Mouse (Mus musculus) liver, embryonic 15.5 days (tissue): Measurements from ENCODE around the gene Ubc. TPM values are rescaled to one million over a fixed set of nuclear protein-coding genes. Genes with fewer than 3 reads are reported as not detected.

Experiments
- ATAC-seq: fragments of 200-750 bp; cut with Nextera tagmentation; 2 replicates; pipeline ENCODE4 v1.8.0; 2017; ENCODE audit warnings: moderate number of reproducible peaks, mild to moderate bottlenecking, moderate library complexity; ENCODE audit not compliant: insufficient read depth
- H3K27ac ChIP-seq: fragments of 300-500 bp; sonication (generic); replicated peaks from 2 replicates; pipeline ENCODE4 v1.5.1; 2015; ENCODE audit warnings: mild to moderate bottlenecking, inconsistent platforms
- H3K27me3 ChIP-seq: fragments of 300-500 bp; sonication (generic); 2 replicates; pipeline ENCODE4 v1.6.1; 2015; ENCODE audit warnings: mild to moderate bottlenecking, inconsistent platforms
- H3K36me3 ChIP-seq: fragments of 300-500 bp; sonication (generic); replicated peaks from 2 replicates; pipeline ENCODE4 v1.6.1; 2015; ENCODE audit warnings: moderate library complexity, mild to moderate bottlenecking, inconsistent platforms
- H3K4me1 ChIP-seq: fragments of 300-500 bp; sonication (generic); replicated peaks from 2 replicates; pipeline ENCODE4 v1.6.1; 2015; ENCODE audit warnings: inconsistent platforms
- H3K4me2 ChIP-seq: fragments of 300-500 bp; sonication (generic); 2 replicates; pipeline ENCODE4 v1.6.1; 2015; ENCODE audit warnings: moderate library complexity, mild to moderate bottlenecking, inconsistent platforms
- H3K4me3 ChIP-seq: fragments of 300-500 bp; sonication (generic); replicated peaks from 2 replicates; pipeline ENCODE4 v1.5.1; 2015; ENCODE audit warnings: mild to moderate bottlenecking, inconsistent platforms
- H3K9ac ChIP-seq: fragments of 300-500 bp; sonication (generic); 2 replicates; pipeline ENCODE4 v1.6.1; 2015; ENCODE audit warnings: moderate library complexity, mild to moderate bottlenecking, inconsistent platforms
- H3K9me3 ChIP-seq: fragments of 300-500 bp; sonication (generic); replicated peaks from 2 replicates; pipeline ENCODE4 v1.6.1; 2016; ENCODE audit warnings: inconsistent platforms
- WGBS: fragments of 180-500 bp; shearing (Covaris S2); methylation state at CpG from one replicate; pipeline ENCODE4 v1.1.7; 2015; ENCODE audit warnings: mixed read lengths; ENCODE audit not compliant: insufficient replicate concordance; 5-methylcytosine and 5-hydroxymethylcytosine counted together
- polyA plus RNA-seq: library from polyadenylated mRNA; unstranded; fragments of >200 nt; fragmentation: Nextera tagmentation; extraction: Ambion mirVana; gene quantifications from 2 replicates; pipeline ENCODE4 v1.2.1, GENCODE M21; 2015

Ubc gene
- polyA plus RNA-seq, 1 experiment from 2014 or later = 563 TPM

DNA sequence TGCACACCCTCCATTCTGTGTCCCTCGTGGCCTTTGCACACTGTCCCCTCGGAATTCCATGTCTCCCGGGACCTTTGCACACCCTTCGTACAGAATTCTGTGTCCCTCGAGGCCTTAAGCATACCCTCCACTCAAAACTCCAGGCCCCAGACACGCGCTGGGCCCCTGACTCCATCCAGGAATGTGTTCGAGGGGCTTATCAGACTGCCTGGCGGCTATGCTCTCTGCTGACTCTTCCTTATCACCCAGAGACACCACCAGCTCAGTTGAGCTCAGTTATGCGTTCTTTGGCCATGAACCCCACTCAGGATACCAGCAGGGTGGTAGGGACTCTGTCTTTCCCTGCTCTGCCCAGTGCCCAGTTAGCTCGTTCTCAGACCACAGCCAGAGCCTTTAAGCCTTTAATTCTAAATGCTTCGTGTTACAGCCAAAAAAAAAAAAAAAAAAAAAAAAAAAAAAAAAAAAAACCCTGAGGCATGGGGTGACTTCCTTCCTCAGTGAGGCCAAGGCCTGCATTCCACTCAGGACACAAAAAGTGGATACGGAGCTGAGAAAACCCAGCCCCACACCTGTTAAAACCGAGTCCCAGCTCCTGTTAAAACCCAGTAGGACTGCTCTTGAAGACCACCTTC lies 48.4 kb downstream of the Ubc start:
- Histone ChIP-seq H3K27ac (peak overlapping the region; percentile 93), H3K36me3 (0 out of 2 replicates have a peak, but pooled peaks cover 9% of the 10 kb centered on the region), H3K9ac (peak overlapping the region; percentile 85), H3K27me3 (no peaks in the 10 kb centered on the region), H3K4me1 (peaks cover 64% of the 10 kb centered on the region), H3K4me3 (peak overlapping the region; percentile 89), H3K9me3 (no peaks in the 10 kb centered on the region), H3K4me2 (peak overlapping the region; percentile 93)
- peak; percentile 81 for ATAC-seq
- 9% methylated on average over 14 of the region's 14 CpGs for WGBS

DNA sequence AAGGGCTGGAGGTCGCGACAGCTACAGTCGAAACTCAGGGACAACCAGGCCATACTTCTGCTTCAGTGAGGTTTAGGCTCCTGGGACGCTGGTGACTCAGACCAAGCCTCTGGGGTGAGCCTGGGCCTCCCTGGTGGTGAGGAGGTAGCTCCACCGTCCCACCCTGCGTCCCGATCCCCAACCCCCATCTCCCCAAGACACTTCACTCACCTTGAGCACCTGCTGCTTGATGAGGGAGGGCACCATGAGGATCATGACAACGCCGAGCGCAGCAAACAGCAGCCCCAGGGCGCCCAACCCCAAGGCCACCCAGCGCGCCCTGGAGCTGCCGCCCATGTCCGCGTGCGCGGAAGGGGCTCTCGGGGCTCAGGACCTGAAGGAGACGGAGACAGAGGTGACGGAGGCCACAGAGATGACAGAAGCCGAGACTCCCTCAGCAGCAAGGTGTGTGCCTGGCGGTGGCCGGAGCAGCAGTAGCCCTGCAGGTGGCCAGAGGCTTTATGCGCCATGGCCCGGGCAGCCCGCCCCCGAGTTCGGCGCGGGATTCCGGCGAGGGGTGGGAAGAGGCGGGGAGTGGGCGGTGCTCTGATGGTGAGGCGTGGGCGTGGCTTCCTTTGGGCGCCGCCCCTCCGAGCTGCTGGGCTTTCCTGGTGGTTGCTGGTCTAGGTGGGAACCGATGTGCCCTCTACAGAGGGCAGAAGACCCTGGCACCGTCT lies 49.3 kb downstream of the Ubc start, which contains the start of gene Scarb1:
Scarb1 (minus strand) TSS at position 548 of the 716 bp plus-strand sequence.
- WGBS = 0% methylated on average over 42 of the region's 42 CpGs
- Histone ChIP-seq H3K4me3 (peak within 1 kb of the TSS; percentile 89), H3K36me3 (0 out of 2 replicates have a peak, but pooled peaks cover 10% of the 10 kb centered on the region), H3K9me3 (no peaks in the 10 kb centered on the region), H3K9ac (peak within 1 kb of the TSS; percentile 85), H3K4me2 (peak within 1 kb of the TSS; percentile 93), H3K27me3 (no peaks in the 10 kb centered on the region), H3K27ac (peak within 1 kb of the TSS; percentile 93), H3K4me1 (peaks cover 66% of the 10 kb centered on the region)
- ATAC-seq = peak; percentile 82

DNA sequence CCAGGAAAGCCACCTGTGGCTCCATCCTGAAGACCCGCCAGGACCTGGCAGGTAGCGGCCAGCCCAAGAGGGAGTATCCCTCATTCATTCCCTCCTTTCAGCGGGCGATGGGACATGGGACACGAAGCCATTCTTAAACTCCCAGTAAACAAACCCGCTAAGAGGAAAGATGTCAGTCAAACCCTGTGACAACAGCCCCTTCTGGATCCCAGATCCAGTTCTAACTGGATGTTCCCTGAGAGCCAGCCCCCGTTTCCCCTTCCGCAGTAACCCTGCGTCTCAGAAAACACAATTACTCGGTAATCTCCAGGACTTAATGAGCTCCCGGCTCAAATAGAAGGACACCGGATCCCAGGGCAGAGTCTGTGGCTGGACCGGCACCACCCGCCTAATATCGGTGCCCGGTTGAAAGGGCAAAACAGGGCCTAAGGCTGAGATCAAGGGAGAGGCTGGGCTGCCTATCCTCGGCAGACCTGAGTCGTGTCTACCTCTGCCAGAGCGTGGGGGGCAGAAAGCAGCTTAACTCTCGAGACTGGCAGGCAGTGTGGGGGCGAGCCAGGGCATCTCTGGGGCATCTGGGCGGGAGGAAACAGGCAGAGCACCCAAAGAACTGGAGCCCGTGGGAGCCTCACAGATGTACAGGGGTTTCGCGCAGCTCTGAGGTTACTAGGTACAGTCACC lies 50.0 kb downstream of the Ubc start:
- H3K4me1 ChIP-seq = peaks cover 71% of the 10 kb centered on the region
- WGBS = under 1% methylated on average over 25 of the region's 25 CpGs

DNA sequence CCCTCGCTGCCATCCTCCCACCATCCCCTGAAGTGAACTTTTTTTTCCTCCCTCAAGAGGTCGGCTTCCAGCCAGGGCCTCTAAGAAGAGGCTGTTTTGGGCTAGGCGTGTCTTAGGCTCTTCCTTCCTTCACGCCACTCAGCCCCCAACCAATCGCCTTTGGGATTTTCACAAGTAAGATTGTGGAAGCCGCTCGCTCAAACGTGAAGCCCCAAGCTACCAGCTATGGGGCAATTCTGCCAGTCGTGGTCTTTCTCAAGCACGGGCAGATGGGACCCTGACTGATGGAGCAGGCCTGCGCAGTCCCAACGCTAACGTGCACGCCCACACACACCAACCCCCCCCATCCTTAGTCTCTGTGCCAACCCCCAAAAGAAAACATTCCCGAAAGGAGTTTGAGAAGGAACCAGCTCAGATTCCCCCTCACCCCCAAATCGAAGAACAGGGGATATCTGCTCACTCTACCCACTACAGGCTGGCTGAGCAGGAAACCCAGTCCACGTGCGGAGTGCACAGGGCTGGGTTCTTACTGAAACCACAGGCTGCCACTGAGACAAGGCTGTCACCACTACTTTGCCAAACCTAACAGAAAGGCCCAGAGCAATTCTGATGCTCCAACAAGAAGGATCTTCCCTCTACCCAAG lies 50.8 kb downstream of the Ubc start:
- no peak for ATAC-seq

More for the DNA sequence above, 50.0 kb downstream of the Ubc start:
- ATAC-seq = peak; percentile 13
- peak overlapping the region; percentile 93 for H3K4me2 ChIP-seq
- no peaks in the 10 kb centered on the region for H3K9me3 ChIP-seq
- 0 out of 2 replicates have a peak, but pooled peaks cover 10% of the 10 kb centered on the region for H3K36me3 ChIP-seq
- no peaks in the 10 kb centered on the region for H3K27me3 ChIP-seq
- peak overlapping the region; percentile 89 for H3K4me3 ChIP-seq
- peak overlapping the region; percentile 93 for H3K27ac ChIP-seq
- H3K9ac ChIP-seq = peak overlapping the region; percentile 85

DNA sequence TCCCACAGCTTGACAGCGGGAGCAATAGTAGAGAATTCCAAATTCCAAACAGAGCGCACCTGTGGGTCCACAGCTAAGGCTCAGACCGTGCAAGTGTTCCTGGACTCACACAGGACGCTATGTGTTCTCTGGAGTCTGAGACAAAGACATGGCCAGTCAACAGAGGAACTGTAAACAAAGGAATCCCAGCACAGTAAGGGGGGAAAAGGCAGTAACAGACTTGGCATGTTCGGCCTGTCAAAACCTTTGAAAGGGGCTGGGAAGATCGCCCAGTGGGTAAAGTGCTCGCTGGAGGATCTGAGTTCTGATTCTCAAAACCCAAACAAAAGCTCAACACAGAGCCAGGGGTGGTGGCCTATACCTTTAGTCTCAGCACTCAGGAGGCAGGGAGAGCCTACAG lies 52.5 kb downstream of the Ubc start:
- no peaks in the 10 kb centered on the region for H3K9me3 ChIP-seq
- no peak for ATAC-seq
- peak overlapping the region; percentile 93 for H3K4me2 ChIP-seq
- no peak overlapping the region for H3K4me3 ChIP-seq
- H3K27ac ChIP-seq = peak overlapping the region; percentile 73
- 0 out of 2 replicates have a peak, but pooled peaks cover 18% of the 10 kb centered on the region for H3K36me3 ChIP-seq
- H3K27me3 ChIP-seq = no peaks in the 10 kb centered on the region
- H3K4me1 ChIP-seq = peaks cover 74% of the 10 kb centered on the region
- H3K9ac ChIP-seq = no peak overlapping the region
- 82% methylated on average over 7 of the region's 7 CpGs for WGBS

More for the DNA sequence above, 50.8 kb downstream of the Ubc start:
- peaks cover 71% of the 10 kb centered on the region for H3K4me1 ChIP-seq
- H3K27ac ChIP-seq = peak overlapping the region; percentile 93
- H3K4me3 ChIP-seq = peak overlapping the region; percentile 89
- H3K27me3 ChIP-seq = no peaks in the 10 kb centered on the region
- H3K9ac ChIP-seq = peak overlapping the region; percentile 85
- no peaks in the 10 kb centered on the region for H3K9me3 ChIP-seq
- H3K36me3 ChIP-seq = 0 out of 2 replicates have a peak, but pooled peaks cover 15% of the 10 kb centered on the region
- WGBS = 2% methylated on average over 18 of the region's 18 CpGs
- H3K4me2 ChIP-seq = peak overlapping the region; percentile 93

DNA sequence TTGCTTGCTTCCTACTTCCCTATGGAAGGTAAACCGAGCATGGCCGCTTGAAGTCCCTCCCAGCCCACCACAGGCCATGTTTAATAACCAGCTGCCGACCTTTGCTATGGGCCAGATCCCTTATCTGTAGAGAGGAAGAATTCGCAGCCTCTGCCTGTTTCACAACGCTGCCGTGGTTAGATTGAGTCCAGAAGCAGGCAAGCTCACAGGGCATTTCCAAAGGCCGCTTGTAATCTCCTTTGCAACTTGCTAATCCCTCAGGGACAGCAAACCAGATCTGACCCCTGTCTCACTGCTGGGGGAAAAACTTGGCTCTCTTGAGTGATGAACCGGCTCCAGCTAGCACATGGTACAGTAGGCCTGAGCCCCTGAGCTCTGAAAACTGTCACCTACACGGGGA lies 53.0 kb downstream of the Ubc start:
- Histone ChIP-seq H3K4me1 (peaks cover 74% of the 10 kb centered on the region), H3K27ac (peak overlapping the region; percentile 73), H3K36me3 (0 out of 2 replicates have a peak, but pooled peaks cover 18% of the 10 kb centered on the region), H3K4me3 (no peak overlapping the region), H3K9ac (no peak overlapping the region), H3K27me3 (no peaks in the 10 kb centered on the region), H3K9me3 (no peaks in the 10 kb centered on the region), H3K4me2 (peak overlapping the region; percentile 93)
- ATAC-seq = no peak
- 25% methylated on average over 9 of the region's 9 CpGs for WGBS

Other genes with a start within 250 kb of the Ubc start
- gene Ncor2, start 211.0 kb downstream of the Ubc start, polyA plus RNA-seq = 3.8 and 5.4 TPM in 2 replicates
- gene Scarb1, start 49.1 kb downstream of the Ubc start, polyA plus RNA-seq = 76.6 and 87.3 TPM in 2 replicates
- gene Gm10382, start 880 bp downstream of the Ubc start, polyA plus RNA-seq = 0.31 and 0.35 TPM in 2 replicates
- 4.8 and 4.9 TPM in 2 replicates for gene Dhx37, start 43.9 kb upstream of the Ubc start, polyA plus RNA-seq
- gene Bri3bp, start 51.4 kb upstream of the Ubc start, polyA plus RNA-seq = 23.5 and 25.8 TPM in 2 replicates
- 18.7 and 20.1 TPM in 2 replicates for gene Aacs, start 85.6 kb upstream of the Ubc start, polyA plus RNA-seq
- not detected in 2 replicates for gene Tmem132b, start 141.6 kb upstream of the Ubc start, polyA plus RNA-seq